ENCODE assay signal across 10 mouse cellular contexts in genomic region chr1:170218091-170218884, GRCm38 (mm10). TPM values are rescaled to one million over a fixed set of nuclear protein-coding genes. Genes with fewer than 3 reads are reported as not detected.
DNase-seq lines count a peak whose midpoint lies in the region; ATAC-seq and TF ChIP-seq lines count a peak whose summit lies in the region.
"Had no signal": no experiment of that assay in that cellular context is flagged by ENCODE, and none has a peak within 500 bp of the region (broad histone marks: within the 10 kb centered on the region; RNA-seq: fewer than 3 reads in every experiment).

No protein-coding gene starts in this region.

- 79% methylated on average over 6 of the region's 6 CpGs for WGBS in forebrain, embryonic 14.5 days
- 80% methylated on average over 6 of the region's 6 CpGs for WGBS in forebrain, embryonic 12.5 days
- 74% methylated on average over 6 of the region's 6 CpGs for WGBS in lung, embryonic 14.5 days
- 85% methylated on average over 6 of the region's 6 CpGs for WGBS in neural tube, embryonic 15.5 days

- H3K9ac ChIP-seq in forebrain, embryonic 14.5 days (ENCODE audit: low read length) = no peak overlapping the region
- no peak overlapping the region for H3K9ac ChIP-seq in forebrain, embryonic 12.5 days
- H3K9ac ChIP-seq in lung, embryonic 14.5 days = no peak overlapping the region
- H3K9ac ChIP-seq in neural tube, embryonic 15.5 days (replicated peaks) = no peak overlapping the region
- H3K9ac ChIP-seq: embryonic facial prominence, embryonic 13.5 days had no signal

- no peak for ATAC-seq in forebrain, embryonic 14.5 days
- no peak for ATAC-seq in forebrain, embryonic 12.5 days (ENCODE audit: low FRiP score)
- no peak for ATAC-seq in lung, embryonic 14.5 days (ENCODE audit: insufficient read depth)
- no peak for ATAC-seq in neural tube, embryonic 15.5 days (ENCODE audit: low FRiP score)

- DNase-seq in forebrain, embryonic 14.5 days (ENCODE audit: low spot score) = peak; percentile 46
- DNase-seq in lung, embryonic 14.5 days = peak; percentile 54
- DNase-seq in lung, postnatal 14 days = no peak
- peak; percentile 61 for DNase-seq in retina, postnatal 1 day
- no peak for DNase-seq in cerebellum, adult 8-10 months

- no peak overlapping the region for H3K4me3 ChIP-seq in forebrain, embryonic 14.5 days (ENCODE audit: low read depth, low read length)
- no peak overlapping the region for H3K4me3 ChIP-seq in forebrain, embryonic 12.5 days (replicated peaks)
- no peak overlapping the region for H3K4me3 ChIP-seq in lung, embryonic 14.5 days (ENCODE audit: low read depth, low read length)
- no peak overlapping the region for H3K4me3 ChIP-seq in cortical plate, adult 2 months (ENCODE audit: insufficient read depth, low read length)
- no peak overlapping the region for H3K4me3 ChIP-seq in neural tube, embryonic 15.5 days (replicated peaks)
- H3K4me3 ChIP-seq: embryonic facial prominence, embryonic 13.5 days had no signal

- H3K27me3 ChIP-seq in forebrain, embryonic 14.5 days (replicated peaks; ENCODE audit: control insufficient read depth, insufficient read depth, low read length) = no peaks in the 10 kb centered on the region
- H3K27me3 ChIP-seq in forebrain, embryonic 12.5 days = 0 out of 2 replicates have a peak, but pooled peaks cover 3% of the 10 kb centered on the region
- H3K27me3 ChIP-seq in lung, embryonic 14.5 days (ENCODE audit: insufficient read depth, low read length) = 0 out of 2 replicates have a peak, but pooled peaks cover 3% of the 10 kb centered on the region
- peaks cover 9% of the 10 kb centered on the region; the same call in 1 of the 2 replicates for H3K27me3 ChIP-seq in neural tube, embryonic 15.5 days (replicated peaks)

- peak; percentile 51 for TF ChIP-seq CTCF in lung, embryonic 14.5 days (IDR thresholded peaks at IDR 0.05; ENCODE audit: low read depth)
- peak; percentile 37; the same call in 1 of the 2 replicates for TF ChIP-seq CTCF in cortical plate, adult 2 months (IDR thresholded peaks at IDR 0.05; ENCODE audit: extremely low read depth, insufficient read depth, low read length)

- no peaks in the 10 kb centered on the region for H3K36me3 ChIP-seq in forebrain, embryonic 14.5 days (ENCODE audit: control insufficient read depth, insufficient read depth, low read length)
- no peaks in the 10 kb centered on the region for H3K36me3 ChIP-seq in forebrain, embryonic 12.5 days (replicated peaks)
- H3K36me3 ChIP-seq in lung, embryonic 14.5 days (ENCODE audit: insufficient read depth) = no peaks in the 10 kb centered on the region
- no peaks in the 10 kb centered on the region for H3K36me3 ChIP-seq in neural tube, embryonic 15.5 days
- H3K36me3 ChIP-seq: embryonic facial prominence, embryonic 13.5 days had no signal

- no peak overlapping the region for H3K27ac ChIP-seq in forebrain, embryonic 14.5 days (ENCODE audit: low read depth, low read length)
- no peak overlapping the region for H3K27ac ChIP-seq in forebrain, embryonic 12.5 days
- no peak overlapping the region for H3K27ac ChIP-seq in lung, embryonic 14.5 days (ENCODE audit: low read depth)
- H3K27ac ChIP-seq in cortical plate, adult 2 months (ENCODE audit: insufficient read depth, low read length) = no peak overlapping the region
- no peak overlapping the region for H3K27ac ChIP-seq in neural tube, embryonic 15.5 days (replicated peaks)
- H3K27ac ChIP-seq: embryonic facial prominence, embryonic 13.5 days; macrophage had no signal

- H3K4me2 ChIP-seq in forebrain, embryonic 14.5 days (ENCODE audit: low read length) = no peak overlapping the region
- H3K4me2 ChIP-seq in forebrain, embryonic 12.5 days = no peak overlapping the region
- no peak overlapping the region for H3K4me2 ChIP-seq in lung, embryonic 14.5 days
- H3K4me2 ChIP-seq in neural tube, embryonic 15.5 days = no peak overlapping the region
- H3K4me2 ChIP-seq: embryonic facial prominence, embryonic 13.5 days had no signal

- 0 out of 2 replicates have a peak, but pooled peaks cover 7% of the 10 kb centered on the region for H3K4me1 ChIP-seq in forebrain, embryonic 14.5 days (ENCODE audit: control insufficient read depth, insufficient read depth, low read length)
- H3K4me1 ChIP-seq in forebrain, embryonic 12.5 days = peaks cover 8% of the 10 kb centered on the region
- no peaks in the 10 kb centered on the region for H3K4me1 ChIP-seq in lung, embryonic 14.5 days (ENCODE audit: insufficient read depth)
- H3K4me1 ChIP-seq in cortical plate, adult 2 months (ENCODE audit: control insufficient read depth, insufficient read depth, low read length) = peaks cover 2% of the 10 kb centered on the region; the same call in 1 of the 2 replicates
- H3K4me1 ChIP-seq in neural tube, embryonic 15.5 days = peaks cover 11% of the 10 kb centered on the region

- no peaks in the 10 kb centered on the region for H3K9me3 ChIP-seq in forebrain, embryonic 14.5 days (replicated peaks; ENCODE audit: control insufficient read depth, low read length)
- no peaks in the 10 kb centered on the region for H3K9me3 ChIP-seq in forebrain, embryonic 12.5 days
- no peaks in the 10 kb centered on the region for H3K9me3 ChIP-seq in lung, embryonic 14.5 days (ENCODE audit: low read depth, low read length)
- no peaks in the 10 kb centered on the region for H3K9me3 ChIP-seq in neural tube, embryonic 15.5 days (replicated peaks)
- H3K9me3 ChIP-seq: embryonic facial prominence, embryonic 13.5 days had no signal

- no peak for TF ChIP-seq POLR2A in cortical plate, adult 2 months (IDR thresholded peaks at IDR 0.05; ENCODE audit: extremely low read depth, insufficient read depth, low read length)

RNA-seq across cellular contexts. Expression of gene Uhmk1, which starts 3.1 kb away (rescaled TPM):
- polyA plus RNA-seq in forebrain, embryonic 14.5 days (2014; fragmentation: Nextera tagmentation; extraction: Ambion mirVana) = 7.4 and 7.5 TPM in 2 replicates
- polyA plus RNA-seq in forebrain, embryonic 12.5 days (2016; fragmentation: Nextera tagmentation; extraction: Ambion mirVana) = 14.3 and 14.8 TPM in 2 replicates
- polyA plus RNA-seq in lung, embryonic 14.5 days (2014; fragmentation: Nextera tagmentation; extraction: Ambion mirVana) = 12.0 and 12.3 TPM in 2 replicates
- polyA plus RNA-seq in cortical plate, adult 2 months (2012; rRNA removed) = 77.4 and 83.4 TPM in 2 replicates
- polyA plus RNA-seq in neural tube, embryonic 15.5 days (2015; fragmentation: Nextera tagmentation; extraction: Ambion mirVana) = 8.1 and 8.3 TPM in 2 replicates

RNA-seq across cellular contexts. Expression of gene Sh2d1b2, which starts 14.3 kb away (rescaled TPM):
- not detected in 2 replicates for polyA plus RNA-seq in forebrain, embryonic 14.5 days (2014; fragmentation: Nextera tagmentation; extraction: Ambion mirVana)
- not detected in 2 replicates for polyA plus RNA-seq in forebrain, embryonic 12.5 days (2016; fragmentation: Nextera tagmentation; extraction: Ambion mirVana)
- polyA plus RNA-seq in lung, embryonic 14.5 days (2014; fragmentation: Nextera tagmentation; extraction: Ambion mirVana) = 0.24 TPM in 1 of 2 replicates, not detected in the other
- polyA plus RNA-seq in cortical plate, adult 2 months (2012; rRNA removed) = not detected in 2 replicates
- polyA plus RNA-seq in neural tube, embryonic 15.5 days (2015; fragmentation: Nextera tagmentation; extraction: Ambion mirVana) = not detected in 2 replicates
- polyA plus RNA-seq: embryonic facial prominence, embryonic 13.5 days; macrophage had no signal

RNA-seq across cellular contexts. Expression of gene Uap1, which starts 43.5 kb away (rescaled TPM):
- polyA plus RNA-seq in forebrain, embryonic 14.5 days (2014; fragmentation: Nextera tagmentation; extraction: Ambion mirVana) = 57.9 and 63.6 TPM in 2 replicates
- polyA plus RNA-seq in forebrain, embryonic 12.5 days (2016; fragmentation: Nextera tagmentation; extraction: Ambion mirVana) = 59.0 and 60.5 TPM in 2 replicates
- polyA plus RNA-seq in lung, embryonic 14.5 days (2014; fragmentation: Nextera tagmentation; extraction: Ambion mirVana) = 54.4 and 59.5 TPM in 2 replicates
- polyA plus RNA-seq in cortical plate, adult 2 months (2012; rRNA removed) = 51.8 and 54.1 TPM in 2 replicates
- polyA plus RNA-seq in neural tube, embryonic 15.5 days (2015; fragmentation: Nextera tagmentation; extraction: Ambion mirVana) = 64.4 and 65.5 TPM in 2 replicates

RNA-seq across cellular contexts. Expression of gene Sh2d1b1, which starts 58.8 kb away (rescaled TPM):
- polyA plus RNA-seq in forebrain, embryonic 14.5 days (2014; fragmentation: Nextera tagmentation; extraction: Ambion mirVana) = 0.09 TPM in 1 of 2 replicates, not detected in the other
- 0.08 TPM in 1 of 2 replicates, not detected in the other for polyA plus RNA-seq in forebrain, embryonic 12.5 days (2016; fragmentation: Nextera tagmentation; extraction: Ambion mirVana)
- 0.28 and 0.45 TPM in 2 replicates for polyA plus RNA-seq in lung, embryonic 14.5 days (2014; fragmentation: Nextera tagmentation; extraction: Ambion mirVana)
- polyA plus RNA-seq in cortical plate, adult 2 months (2012; rRNA removed) = not detected in 2 replicates
- 0.06 TPM in 1 of 2 replicates, not detected in the other for polyA plus RNA-seq in neural tube, embryonic 15.5 days (2015; fragmentation: Nextera tagmentation; extraction: Ambion mirVana)
- polyA plus RNA-seq: embryonic facial prominence, embryonic 13.5 days had no signal

Comparison
In these comparisons a context has a peak if more than half of its experiments do, and no peak if none do; other contexts are left out.
1. DNase-seq: peak in forebrain, embryonic 14.5 days (single experiment), lung, embryonic 14.5 days (single experiment) and retina, postnatal 1 day (single experiment); none in lung, postnatal 14 days (single experiment) and cerebellum, adult 8-10 months (single experiment).